Mouse (Mus musculus): Measurements from ENCODE around the gene Washc4. TPM values are rescaled to one million over a fixed set of nuclear protein-coding genes. Genes with fewer than 3 reads are reported as not detected.

Washc4 gene
- polyA plus RNA-seq, 1 experiment from 2014 or later: 37.2 TPM

- WGBS: 86% methylated on average over 14 of the region's 14 CpGs
- ATAC-seq (ENCODE audit: low FRiP score, low TSS enrichment): no peak
- H3K27me3 ChIP-seq (ENCODE audit: insufficient read depth, low read length): no peaks in the 10 kb centered on the region
- H3K9ac ChIP-seq (replicated peaks; ENCODE audit: low read length): no peak overlapping the region
- peaks cover 3% of the 10 kb centered on the region; the same call in 1 of the 2 replicates for H3K9me3 ChIP-seq (ENCODE audit: low read length)
- no peaks in the 10 kb centered on the region for H3K4me1 ChIP-seq (ENCODE audit: insufficient read depth, low read length)
- H3K27ac ChIP-seq (ENCODE audit: low read length): no peak overlapping the region
- no peak overlapping the region for H3K4me2 ChIP-seq (replicated peaks; ENCODE audit: low read depth, low read length)
- H3K4me3 ChIP-seq (ENCODE audit: low read length): no peak overlapping the region
- peaks cover 31% of the 10 kb centered on the region for H3K36me3 ChIP-seq (ENCODE audit: insufficient read depth, low read length)
These were observed 69.2 kb downstream of the Washc4 start for GRCm38 (mm10) chr10:83612648-83613215.

DNA sequence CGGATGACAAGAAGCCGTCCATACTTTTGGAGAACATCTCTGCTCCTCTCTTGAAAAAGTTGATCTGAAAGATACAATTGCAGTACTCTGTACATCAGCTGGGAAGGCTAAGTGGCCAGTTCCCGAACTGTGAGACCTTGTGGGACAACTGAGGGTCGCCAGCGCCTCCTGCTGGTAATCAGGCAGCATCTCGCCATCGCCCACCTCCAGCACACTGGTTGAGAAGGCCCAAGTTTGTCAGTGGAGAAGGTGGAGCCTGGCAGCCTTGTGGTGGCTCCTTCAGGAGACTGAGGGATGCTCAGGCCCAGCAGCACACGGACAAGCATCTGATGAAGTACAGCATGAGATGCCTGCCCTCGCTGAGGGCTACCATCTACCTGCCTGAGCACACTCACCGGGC lies 73.8 kb downstream of the Washc4 start:
- peaks cover 12% of the 10 kb centered on the region; the same call in 1 of the 2 replicates for H3K36me3 ChIP-seq (ENCODE audit: insufficient read depth, low read length)
- no peak overlapping the region for H3K4me2 ChIP-seq (replicated peaks; ENCODE audit: low read depth, low read length)
- H3K9me3 ChIP-seq (ENCODE audit: low read length): no peaks in the 10 kb centered on the region
- no peak for ATAC-seq (ENCODE audit: low FRiP score, low TSS enrichment)
- no peak overlapping the region for H3K27ac ChIP-seq (ENCODE audit: low read length)
- no peak overlapping the region for H3K9ac ChIP-seq (replicated peaks; ENCODE audit: low read length)
- H3K27me3 ChIP-seq (ENCODE audit: insufficient read depth, low read length): no peaks in the 10 kb centered on the region
- H3K4me1 ChIP-seq (ENCODE audit: insufficient read depth, low read length): no peaks in the 10 kb centered on the region
- no peak overlapping the region for H3K4me3 ChIP-seq (ENCODE audit: low read length)
- WGBS: 60% methylated on average over 10 of the region's 10 CpGs

GRCm38 (mm10) chr10:83618819-83619440 lies 75.4 kb downstream of the Washc4 start:
- WGBS: 79% methylated on average over 12 of the region's 12 CpGs
- Histone ChIP-seq H3K4me2 (replicated peaks; ENCODE audit: low read depth, low read length) (no peak overlapping the region), H3K4me3 (ENCODE audit: low read length) (no peak overlapping the region), H3K4me1 (ENCODE audit: insufficient read depth, low read length) (no peaks in the 10 kb centered on the region), H3K27ac (ENCODE audit: low read length) (no peak overlapping the region), H3K27me3 (ENCODE audit: insufficient read depth, low read length) (no peaks in the 10 kb centered on the region), H3K36me3 (ENCODE audit: insufficient read depth, low read length) (peaks cover 7% of the 10 kb centered on the region; the same call in 1 of the 2 replicates), H3K9ac (replicated peaks; ENCODE audit: low read length) (no peak overlapping the region), H3K9me3 (ENCODE audit: low read length) (no peaks in the 10 kb centered on the region)
- ATAC-seq (ENCODE audit: low FRiP score, low TSS enrichment): no peak

GRCm38 (mm10) chr10:83620350-83621055 lies 77.0 kb downstream of the Washc4 start:
- H3K27me3 ChIP-seq (ENCODE audit: insufficient read depth, low read length): no peaks in the 10 kb centered on the region
- no peak overlapping the region for H3K4me2 ChIP-seq (replicated peaks; ENCODE audit: low read depth, low read length)
- no peak overlapping the region for H3K9ac ChIP-seq (replicated peaks; ENCODE audit: low read length)
- peaks cover 7% of the 10 kb centered on the region; the same call in 1 of the 2 replicates for H3K36me3 ChIP-seq (ENCODE audit: insufficient read depth, low read length)
- no peak overlapping the region for H3K4me3 ChIP-seq (ENCODE audit: low read length)
- no peak overlapping the region for H3K27ac ChIP-seq (ENCODE audit: low read length)
- H3K4me1 ChIP-seq (ENCODE audit: insufficient read depth, low read length): no peaks in the 10 kb centered on the region
- WGBS: 94% methylated on average over 24 of the region's 24 CpGs
- no peaks in the 10 kb centered on the region for H3K9me3 ChIP-seq (ENCODE audit: low read length)
- no peak for ATAC-seq (ENCODE audit: low FRiP score, low TSS enrichment)

GRCm38 (mm10) chr10:83624065-83624464 lies 80.5 kb downstream of the Washc4 start:
- WGBS: 86% methylated on average over 8 of the region's 8 CpGs
- ATAC-seq (ENCODE audit: low FRiP score, low TSS enrichment): no peak
- no peaks in the 10 kb centered on the region for H3K9me3 ChIP-seq (ENCODE audit: low read length)

DNA sequence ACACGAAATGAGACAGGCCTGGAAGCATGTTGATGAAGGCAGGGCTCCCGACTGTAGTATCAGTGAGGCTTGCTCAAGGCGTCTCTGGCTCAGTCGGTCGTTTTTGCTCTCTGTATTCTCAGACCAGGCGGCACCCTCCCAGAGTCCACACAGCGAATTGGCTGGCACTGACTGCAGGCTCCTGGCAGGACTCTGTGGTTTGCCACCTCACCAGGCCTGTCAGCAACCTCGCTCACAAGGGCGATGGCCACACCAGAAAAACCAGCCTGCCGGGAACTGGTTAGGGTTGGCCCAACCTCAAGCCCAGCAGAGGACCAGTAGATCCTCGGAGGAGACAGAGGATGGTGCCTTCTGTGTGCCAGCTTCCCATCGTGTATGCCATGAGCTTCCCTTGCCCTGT lies 81.3 kb downstream of the Washc4 start:
- no peak for ATAC-seq (ENCODE audit: low FRiP score, low TSS enrichment)
- Histone ChIP-seq H3K9ac (replicated peaks; ENCODE audit: low read length) (no peak overlapping the region), H3K27me3 (ENCODE audit: insufficient read depth, low read length) (no peaks in the 10 kb centered on the region), H3K9me3 (ENCODE audit: low read length) (no peaks in the 10 kb centered on the region), H3K36me3 (ENCODE audit: insufficient read depth, low read length) (peaks cover 7% of the 10 kb centered on the region; the same call in 1 of the 2 replicates), H3K27ac (ENCODE audit: low read length) (no peak overlapping the region), H3K4me2 (replicated peaks; ENCODE audit: low read depth, low read length) (no peak overlapping the region), H3K4me3 (ENCODE audit: low read length) (no peak overlapping the region), H3K4me1 (ENCODE audit: insufficient read depth, low read length) (peaks cover 11% of the 10 kb centered on the region; the same call in 1 of the 2 replicates)
- 87% methylated on average over 12 of the region's 12 CpGs for WGBS

More at GRCm38 (mm10) chr10:83624065-83624464, 80.5 kb downstream of the Washc4 start:
- H3K27ac ChIP-seq (ENCODE audit: low read length): no peak overlapping the region
- 0 out of 2 replicates have a peak, but pooled peaks cover 4% of the 10 kb centered on the region for H3K4me1 ChIP-seq (ENCODE audit: insufficient read depth, low read length)
- H3K9ac ChIP-seq (replicated peaks; ENCODE audit: low read length): no peak overlapping the region
- H3K4me2 ChIP-seq (replicated peaks; ENCODE audit: low read depth, low read length): no peak overlapping the region
- H3K4me3 ChIP-seq (ENCODE audit: low read length): no peak overlapping the region
- peaks cover 7% of the 10 kb centered on the region; the same call in 1 of the 2 replicates for H3K36me3 ChIP-seq (ENCODE audit: insufficient read depth, low read length)
- no peaks in the 10 kb centered on the region for H3K27me3 ChIP-seq (ENCODE audit: insufficient read depth, low read length)

- no peak overlapping the region for H3K4me2 ChIP-seq (replicated peaks; ENCODE audit: low read depth, low read length)
- WGBS: 93% methylated on average over 9 of the region's 9 CpGs
- H3K27ac ChIP-seq (ENCODE audit: low read length): no peak overlapping the region
- H3K4me1 ChIP-seq (ENCODE audit: insufficient read depth, low read length): peaks cover 14% of the 10 kb centered on the region
- no peak for ATAC-seq (ENCODE audit: low FRiP score, low TSS enrichment)
- no peak overlapping the region for H3K4me3 ChIP-seq (ENCODE audit: low read length)
- H3K36me3 ChIP-seq (ENCODE audit: insufficient read depth, low read length): no peaks in the 10 kb centered on the region; the same call in 1 of the 2 replicates
- no peaks in the 10 kb centered on the region for H3K27me3 ChIP-seq (ENCODE audit: insufficient read depth, low read length)
- no peaks in the 10 kb centered on the region for H3K9me3 ChIP-seq (ENCODE audit: low read length)
- H3K9ac ChIP-seq (replicated peaks; ENCODE audit: low read length): no peak overlapping the region
These were observed 83.6 kb downstream of the Washc4 start for GRCm38 (mm10) chr10:83627113-83627687.

DNA sequence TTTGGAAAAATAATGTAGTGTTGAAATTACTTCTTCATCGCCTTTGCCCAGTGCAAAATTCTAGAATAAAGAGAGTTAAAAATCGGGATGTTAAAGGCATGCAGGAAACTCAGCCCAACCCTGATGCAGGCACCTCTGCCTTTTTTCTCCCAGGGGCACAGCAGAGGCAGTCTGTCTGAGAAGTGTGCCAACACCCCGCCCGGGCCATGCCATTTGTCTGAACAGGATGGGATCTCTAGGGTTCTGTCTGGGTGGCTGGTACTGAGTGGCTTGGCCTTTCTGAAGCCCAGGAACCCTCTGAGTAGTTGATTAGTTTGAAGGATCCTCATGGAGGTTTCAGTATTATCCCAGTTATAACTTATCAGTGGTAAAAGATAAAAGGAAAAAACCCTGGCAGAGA lies 84.7 kb downstream of the Washc4 start:
- WGBS: 88% methylated on average over 4 of the region's 4 CpGs
- Histone ChIP-seq H3K4me1 (ENCODE audit: insufficient read depth, low read length) (peaks cover 21% of the 10 kb centered on the region), H3K9me3 (ENCODE audit: low read length) (no peaks in the 10 kb centered on the region), H3K9ac (replicated peaks; ENCODE audit: low read length) (no peak overlapping the region), H3K27ac (ENCODE audit: low read length) (no peak overlapping the region), H3K4me3 (ENCODE audit: low read length) (no peak overlapping the region), H3K36me3 (ENCODE audit: insufficient read depth, low read length) (no peaks in the 10 kb centered on the region; the same call in 1 of the 2 replicates), H3K27me3 (ENCODE audit: insufficient read depth, low read length) (no peaks in the 10 kb centered on the region), H3K4me2 (replicated peaks; ENCODE audit: low read depth, low read length) (no peak overlapping the region)
- ATAC-seq (ENCODE audit: low FRiP score, low TSS enrichment): no peak

- 46% methylated on average over 12 of the region's 12 CpGs for WGBS
- H3K27ac ChIP-seq (ENCODE audit: low read length): peak overlapping the region; percentile 38; the same call in 1 of the 2 replicates
- no peaks in the 10 kb centered on the region; the same call in 1 of the 2 replicates for H3K36me3 ChIP-seq (ENCODE audit: insufficient read depth, low read length)
- no peaks in the 10 kb centered on the region for H3K9me3 ChIP-seq (ENCODE audit: low read length)
- no peak overlapping the region for H3K9ac ChIP-seq (replicated peaks; ENCODE audit: low read length)
- no peak overlapping the region for H3K4me3 ChIP-seq (ENCODE audit: low read length)
- ATAC-seq (ENCODE audit: low FRiP score, low TSS enrichment): peak; percentile 85
- H3K4me1 ChIP-seq (ENCODE audit: insufficient read depth, low read length): peaks cover 22% of the 10 kb centered on the region
- no peak overlapping the region for H3K4me2 ChIP-seq (replicated peaks; ENCODE audit: low read depth, low read length)
- no peaks in the 10 kb centered on the region for H3K27me3 ChIP-seq (ENCODE audit: insufficient read depth, low read length)
These were observed 85.7 kb downstream of the Washc4 start for GRCm38 (mm10) chr10:83629190-83629781.

Data from kidney, embryonic 16.5 days (tissue).